Mouse (Mus musculus) urinary bladder, adult 18-20 months (tissue): ENCODE measurements around the gene Foxd2.

Experiments
- DNase-seq, 2 experiments: peaks; one replicate each; pipeline ENCODE4 v3.0.0; 2022; ENCODE audit warnings: low spot score in 2 of 2, mixed read lengths in 2 of 2

The Foxd2 gene

DNA sequence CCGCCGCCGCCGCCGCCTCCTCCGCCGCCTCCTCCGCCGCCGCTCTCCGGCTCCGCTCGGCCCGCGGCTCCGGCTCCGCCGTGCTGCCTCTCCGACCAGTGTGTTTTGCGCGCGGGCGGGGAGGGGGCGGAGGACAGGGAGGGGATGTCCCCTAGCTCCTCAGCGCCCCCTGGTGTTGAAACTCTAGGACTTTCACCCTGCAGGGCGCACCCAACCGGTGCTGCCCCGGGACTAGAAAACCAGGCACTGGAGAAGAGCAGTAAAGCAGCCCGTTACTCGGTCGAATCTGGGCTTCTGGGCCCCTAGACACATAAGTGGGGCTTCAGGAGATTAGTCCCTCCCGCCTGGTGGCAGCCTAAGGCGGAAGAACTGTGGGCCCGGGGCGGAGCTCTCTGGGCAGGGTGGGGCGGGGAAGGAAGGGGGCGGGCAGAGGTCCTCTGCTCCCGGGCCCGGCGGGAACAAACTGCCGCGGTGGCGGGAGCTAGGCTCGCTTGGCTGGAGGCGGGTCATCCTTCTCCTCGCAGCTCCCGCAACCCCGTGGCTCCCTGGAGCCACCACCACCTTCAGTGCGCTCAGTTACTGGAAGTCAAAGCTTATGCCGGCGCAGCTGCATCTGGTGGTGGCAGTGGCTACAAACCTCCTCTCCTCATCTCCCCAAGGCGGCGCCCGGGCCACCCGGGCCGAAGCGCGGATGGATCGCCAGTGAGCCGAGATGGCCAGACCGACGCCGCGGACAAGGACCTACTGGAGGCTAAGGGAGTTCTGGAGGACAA is at the start of gene Foxd2:
TSS of gene Foxd2 (minus strand) at position 45 of the 773 bp plus-strand sequence.
- DNase-seq: peak; percentile 81 to 91

- no peak for DNase-seq
Measured at GRCm38 (mm10) chr4:114958231-114958630, 49.6 kb upstream of the Foxd2 start.

- DNase-seq: no peak
Measured at GRCm38 (mm10) chr4:114957403-114957802, 48.7 kb upstream of the Foxd2 start.

DNA sequence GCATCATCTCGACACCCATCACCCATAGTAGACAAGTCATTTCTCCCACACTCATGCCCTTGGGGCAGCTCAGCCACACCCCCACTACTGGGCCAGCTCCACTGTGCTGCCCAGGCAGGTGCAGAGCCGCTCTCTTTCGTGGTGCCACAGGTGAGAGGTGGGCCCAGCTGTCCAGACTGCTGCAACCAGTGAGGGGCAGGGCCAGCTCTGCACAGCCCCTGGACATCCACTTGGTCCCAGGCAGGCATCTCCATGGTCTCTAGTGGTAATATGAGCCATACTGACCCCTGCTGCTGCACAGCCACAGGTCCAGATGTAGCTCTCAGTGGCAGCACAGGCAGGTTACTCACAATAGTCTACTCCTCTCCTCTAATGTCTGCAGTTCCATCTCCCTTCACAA is 44.5 kb upstream of the Foxd2 start:
- no peak for DNase-seq

DNA sequence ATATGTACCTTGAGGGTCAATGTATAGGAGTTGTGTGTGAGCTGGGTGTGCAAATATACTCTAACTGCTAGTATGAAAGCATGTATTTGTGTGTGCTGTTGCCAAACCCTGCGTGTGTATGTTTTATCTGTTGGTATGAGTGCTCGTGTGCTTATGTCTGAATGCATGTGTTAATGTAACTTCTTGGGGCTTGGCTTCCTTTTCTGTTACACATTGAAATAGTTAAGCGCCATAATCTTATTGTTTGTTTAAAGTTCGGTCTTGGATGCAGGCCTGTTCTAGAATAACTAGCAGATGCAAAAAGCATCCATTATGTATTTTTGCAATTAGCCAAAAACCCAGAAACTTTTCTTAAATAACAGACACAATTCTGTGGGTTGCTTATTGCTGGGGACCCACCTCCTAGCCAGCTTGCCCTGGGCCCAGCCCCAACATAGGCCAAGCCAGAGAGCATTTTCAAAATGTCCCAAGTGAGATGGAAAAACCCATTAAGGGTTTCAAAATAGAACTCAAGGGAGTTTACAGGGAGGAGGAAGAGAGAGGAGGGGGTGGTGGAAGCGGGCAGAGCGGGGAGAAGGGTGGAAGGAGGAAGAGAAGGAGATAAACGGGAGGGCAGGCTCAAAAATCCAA is 39.3 kb upstream of the Foxd2 start:
- DNase-seq: no peak

GRCm38 (mm10) chr4:114947395-114947794 is 38.7 kb upstream of the Foxd2 start:
- DNase-seq: peak; percentile 66 to 73

DNA sequence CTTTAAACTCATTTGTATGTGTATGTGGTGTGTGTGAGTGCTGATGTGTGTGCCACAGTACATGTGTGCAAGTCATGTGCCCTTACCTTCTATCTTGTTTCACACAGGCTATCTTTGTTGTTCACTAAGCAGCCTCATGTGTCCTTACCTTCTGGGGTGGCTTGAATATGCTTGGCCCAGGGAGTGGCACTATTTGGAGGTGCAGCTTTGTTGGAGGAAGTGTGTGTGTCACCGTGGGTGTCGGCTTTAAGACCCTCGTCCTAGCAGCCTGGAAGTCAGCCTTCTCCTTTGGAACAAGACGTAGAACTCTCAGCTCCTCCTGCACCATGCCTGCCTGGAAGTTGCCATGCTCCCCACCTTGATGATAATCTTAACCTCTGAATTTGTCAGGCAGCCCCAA is 37.7 kb upstream of the Foxd2 start:
- no peak for DNase-seq

GRCm38 (mm10) chr4:114945021-114945420 is 36.3 kb upstream of the Foxd2 start:
- DNase-seq: no peak

DNA sequence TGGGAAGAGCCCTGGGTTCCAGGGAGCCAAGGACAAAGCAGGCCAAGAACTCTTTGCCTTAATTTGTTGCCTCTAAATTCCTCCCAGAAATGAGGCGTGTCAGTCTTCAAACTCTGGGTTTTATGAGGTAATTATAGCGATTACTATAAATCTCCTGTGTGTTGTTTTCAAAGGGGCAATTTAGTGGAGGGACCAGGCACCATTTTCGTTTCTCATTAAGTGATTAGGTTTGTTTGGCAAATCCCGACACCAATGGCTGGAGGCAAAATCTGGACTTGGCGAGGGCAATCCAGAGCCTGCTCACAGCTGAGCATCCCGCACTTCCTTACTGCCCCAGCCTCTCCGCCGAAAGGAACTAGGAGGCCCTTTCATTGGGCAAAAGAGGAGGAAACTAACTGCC is 33.9 kb upstream of the Foxd2 start:
- no peak for DNase-seq

GRCm38 (mm10) chr4:114942112-114942511 is 33.4 kb upstream of the Foxd2 start:
- no peak for DNase-seq

DNA sequence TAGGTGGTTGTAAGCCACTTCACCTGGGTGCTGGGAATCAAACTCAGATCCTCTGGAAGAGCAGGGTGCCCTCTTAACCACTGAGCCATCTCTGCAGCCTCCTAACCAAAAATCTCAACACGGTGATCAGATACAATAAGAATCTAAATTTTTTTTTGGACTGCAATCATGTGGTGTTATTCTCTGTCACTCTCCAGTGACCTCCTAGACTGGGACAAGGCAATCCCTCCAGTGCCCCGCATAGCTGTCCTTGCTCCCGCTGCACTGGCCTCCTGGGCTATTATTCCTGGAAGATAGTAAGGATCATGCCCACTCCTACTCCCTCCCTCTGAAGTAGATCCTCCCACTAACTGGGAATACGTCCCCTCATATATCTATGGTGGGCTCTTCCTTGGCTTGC is 32.6 kb upstream of the Foxd2 start:
- DNase-seq: no peak

DNA sequence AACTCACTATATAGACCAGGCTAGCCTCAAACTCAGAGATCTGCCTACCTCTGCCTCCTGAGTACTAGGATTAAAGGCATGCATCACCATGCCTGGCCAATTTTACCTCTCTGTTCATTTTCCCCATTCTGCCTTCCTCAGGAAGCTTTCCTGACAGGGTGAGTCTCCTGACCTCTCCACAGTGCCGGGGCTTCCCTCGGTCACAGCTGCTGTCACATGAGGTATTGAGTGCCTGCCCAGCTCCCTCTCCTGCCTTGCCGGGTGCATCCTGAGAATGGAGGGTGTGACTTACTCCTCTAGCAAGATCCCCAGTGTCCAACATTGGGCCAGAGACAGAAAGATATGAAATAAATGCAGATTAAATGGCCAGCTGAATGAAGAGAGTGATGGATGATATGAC is 29.6 kb upstream of the Foxd2 start:
- no peak for DNase-seq

DNA sequence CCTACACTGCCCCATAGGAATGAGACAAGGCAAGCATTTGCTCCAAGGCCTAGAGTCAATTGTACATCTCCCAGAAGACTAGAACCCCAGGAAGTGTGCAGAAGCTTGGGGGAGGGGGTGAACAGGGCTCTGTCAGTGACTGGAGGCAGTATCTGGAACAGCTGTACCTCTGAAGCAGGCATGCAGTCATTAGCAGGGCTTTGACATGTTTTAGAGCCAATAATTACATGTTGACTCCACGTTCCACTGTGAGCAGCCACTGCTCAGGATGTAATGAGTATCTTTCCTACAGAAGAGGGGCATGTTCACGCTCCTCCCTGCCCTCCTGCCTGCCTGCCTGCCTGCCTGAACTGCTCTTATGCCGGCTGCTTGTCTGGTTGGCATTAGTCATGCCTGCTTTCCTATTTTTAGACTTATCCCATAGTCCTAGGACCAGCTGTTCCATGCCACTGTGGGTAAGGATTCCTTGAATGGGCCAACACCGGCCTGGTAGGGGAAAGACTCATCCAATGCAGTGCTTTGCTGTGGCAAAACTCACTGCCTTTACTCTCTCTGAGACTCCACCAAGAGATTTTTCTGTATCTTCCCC is 28.9 kb upstream of the Foxd2 start:
- no peak for DNase-seq

DNA sequence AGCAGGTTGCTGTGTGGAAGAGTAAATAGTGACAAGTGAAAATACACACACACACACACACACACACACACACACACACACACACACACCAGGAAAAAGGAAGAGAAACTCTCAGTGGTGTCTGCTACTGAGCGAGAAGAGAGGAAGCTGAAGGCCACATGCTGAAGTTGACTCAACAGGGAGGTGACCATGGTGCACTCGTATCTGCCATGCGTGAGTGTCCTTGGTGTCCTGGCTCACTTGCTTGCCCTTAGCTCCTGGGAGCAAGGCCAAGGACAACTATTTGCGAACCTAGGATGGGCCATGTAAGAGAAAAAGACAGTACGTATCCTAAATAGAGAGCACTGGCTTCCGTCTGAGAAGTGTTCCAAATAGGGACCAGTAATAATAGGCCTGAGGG is 25.5 kb upstream of the Foxd2 start:
- DNase-seq: no peak

- DNase-seq: no peak
Measured at GRCm38 (mm10) chr4:114932747-114933146, 24.1 kb upstream of the Foxd2 start.

- no peak for DNase-seq
Measured at GRCm38 (mm10) chr4:114929155-114929554, 20.5 kb upstream of the Foxd2 start.

DNA sequence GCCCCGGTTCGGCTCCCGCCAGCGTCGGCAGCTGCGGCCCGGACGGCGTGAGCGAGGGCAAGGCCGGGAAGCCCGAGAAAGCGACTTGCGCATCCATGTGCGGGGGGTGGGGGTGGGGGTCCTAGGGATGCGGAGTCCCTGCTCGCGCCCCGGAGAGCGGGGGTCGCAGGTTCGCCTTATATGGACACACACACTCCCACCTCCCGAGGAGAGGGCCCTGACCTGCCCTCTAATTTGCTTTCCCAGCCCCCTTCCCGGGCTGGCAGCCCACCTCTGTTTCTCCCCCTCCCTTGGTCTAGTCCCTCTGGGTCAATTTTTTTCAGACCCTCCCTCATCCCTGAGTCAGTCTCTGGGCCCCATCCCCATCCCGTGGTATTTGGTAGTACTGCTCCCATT is 17.2 kb upstream of the Foxd2 start, which contains the start of gene Foxe3:
TSS of gene Foxe3 (minus strand) at position 97 of the 396 bp plus-strand sequence.
- DNase-seq: no peak

DNA sequence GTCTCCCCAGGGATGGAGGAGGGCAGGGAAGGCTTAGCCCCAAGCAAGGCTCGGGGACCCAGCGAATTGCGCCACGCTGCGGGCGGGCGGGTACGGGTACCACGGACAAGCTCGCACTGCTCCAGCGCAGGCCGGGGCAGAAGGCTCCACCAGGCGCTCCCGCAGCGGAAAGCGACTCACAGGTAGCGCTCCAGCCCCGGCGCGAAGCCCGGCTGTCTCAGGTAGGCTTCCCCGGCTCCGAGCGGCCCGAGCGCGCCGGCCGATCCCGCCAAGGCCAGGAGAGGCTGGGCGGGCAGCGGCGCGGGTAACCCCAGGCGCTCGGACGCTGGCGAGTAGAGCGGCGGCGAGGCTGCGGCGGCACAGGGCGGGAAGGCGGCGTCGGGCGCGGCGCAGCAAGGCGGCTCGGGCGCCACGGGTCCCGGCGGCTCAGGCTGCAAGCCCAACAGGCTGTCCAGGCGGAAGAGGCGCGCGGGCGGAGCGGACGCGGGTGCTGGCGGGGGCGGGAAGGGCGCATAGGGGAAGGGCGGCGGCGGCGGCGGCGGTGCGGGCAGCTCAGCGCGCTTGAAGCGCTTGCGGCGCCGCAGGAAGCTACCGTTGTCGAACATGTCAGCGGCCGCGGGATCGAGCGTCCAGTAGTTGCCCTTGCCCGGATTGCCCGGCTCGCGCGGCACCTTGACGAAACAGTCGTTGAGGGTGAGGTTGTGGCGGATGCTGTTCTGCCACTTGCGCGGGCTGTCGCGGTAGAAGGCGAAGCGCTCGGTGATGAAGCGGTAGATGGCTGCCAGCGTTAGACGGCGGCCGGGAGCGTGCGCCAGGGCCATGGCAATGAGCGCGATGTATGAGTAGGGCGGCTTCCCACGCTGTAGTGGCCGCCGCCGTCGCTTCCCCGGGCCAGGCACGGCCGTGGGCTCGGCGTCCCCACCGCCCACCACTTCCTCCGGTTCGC is 16.6 kb upstream of the Foxd2 start:
- DNase-seq: peak in 1 of 2 experiments; percentile 42

DNA sequence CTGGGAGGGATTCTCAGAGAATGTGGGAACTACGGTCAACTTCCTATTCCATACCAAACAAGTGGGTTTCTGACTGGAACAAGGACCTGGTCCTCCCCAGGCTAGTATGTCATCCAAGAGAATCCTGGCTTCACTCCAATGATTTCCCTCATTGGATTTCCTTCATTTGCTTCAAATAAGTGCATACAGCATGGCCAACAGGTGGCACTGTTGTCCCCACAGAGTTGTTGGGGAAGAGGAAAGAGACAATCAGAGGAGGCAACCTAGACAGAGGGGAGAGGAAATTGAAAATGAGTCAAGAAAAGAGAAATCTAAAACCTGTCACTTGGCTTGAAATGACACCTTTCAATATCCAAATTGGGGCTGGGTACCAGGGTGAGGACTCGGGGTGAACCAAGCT is 8.4 kb upstream of the Foxd2 start:
- no peak for DNase-seq

DNA sequence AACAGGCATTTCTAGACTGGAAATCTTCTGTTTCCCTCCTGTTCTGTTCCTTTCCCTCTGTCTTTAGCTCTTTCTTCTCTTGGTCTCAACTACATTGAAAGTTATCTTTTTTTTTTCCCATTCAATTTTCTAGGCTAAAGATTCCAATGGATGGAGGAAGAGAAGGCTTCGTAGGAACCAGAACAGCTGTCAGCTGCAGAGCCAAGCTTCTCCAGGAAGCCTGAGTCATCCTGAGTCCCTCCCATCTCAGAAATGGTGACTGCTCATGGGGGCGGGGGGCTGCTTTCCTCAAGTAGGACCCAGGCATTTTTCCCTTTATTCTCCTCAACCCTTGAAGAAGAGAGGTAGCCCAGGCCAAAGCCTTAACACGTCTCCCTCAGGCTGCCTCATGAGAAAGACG is 7.4 kb upstream of the Foxd2 start:
- DNase-seq: no peak

- peak in 1 of 2 experiments; percentile 25 for DNase-seq
Measured at GRCm38 (mm10) chr4:114913594-114913962, 4.9 kb upstream of the Foxd2 start.
